ENCODE assay signal across 8 mouse cellular contexts in genomic region chr10:17725644-17726372, GRCm38 (mm10). TPM values are rescaled to one million over a fixed set of nuclear protein-coding genes. Genes with fewer than 3 reads are reported as not detected.
A peak's percentile ranks its signal among the peaks of the same experiment; 100 is the strongest.
DNase-seq lines count a peak whose midpoint lies in the region; ATAC-seq and TF ChIP-seq lines count a peak whose summit lies in the region.

No protein-coding gene starts in this region.

- ATAC-seq in hindbrain, postnatal 0 days, result no peak
- no peak for ATAC-seq in erythroblast, adult 5-6 weeks (replicated peaks; ENCODE audit: low FRiP score, poor library complexity, severe bottlenecking)

- H3K4me3 ChIP-seq in heart, adult 2 months, result peak overlapping the region; percentile 98
- peak overlapping the region; percentile 98 for H3K4me3 ChIP-seq in hindbrain, postnatal 0 days (ENCODE audit: low read length)
- peak overlapping the region; percentile 50 for H3K4me3 ChIP-seq in macrophage (ENCODE audit: inconsistent target)

- no peaks in the 10 kb centered on the region for H3K27me3 ChIP-seq in heart, adult 2 months (ENCODE audit: control insufficient read depth, insufficient read depth, low read length)
- no peaks in the 10 kb centered on the region for H3K27me3 ChIP-seq in hindbrain, postnatal 0 days (ENCODE audit: insufficient read depth, low read length)

- H3K79me2 ChIP-seq in heart, adult 2 months (replicated peaks; ENCODE audit: control insufficient read depth, insufficient read depth, low read length), result no peaks in the 10 kb centered on the region; the same call in 1 of the 2 replicates
- H3K79me2 ChIP-seq in macrophage (ENCODE audit: inconsistent target), result peaks cover 30% of the 10 kb centered on the region

- DNase-seq in heart, adult 2 months, result no peak
- no peak for DNase-seq in heart, postnatal 36 days
- peak; percentile 12 for DNase-seq in brain, adult 2 months (ENCODE audit: low read depth, low spot score)
- DNase-seq in hindbrain, postnatal 0 days (ENCODE audit: low spot score), result no peak
- DNase-seq in layer of hippocampus, postnatal 14 days (ENCODE audit: low spot score in 2 of 2), result no peak
- DNase-seq in urinary bladder, postnatal 4 days (ENCODE audit: low spot score in 2 of 2), result no peak

- TF ChIP-seq CTCF in heart, adult 2 months (IDR thresholded peaks at IDR 0.05), result no peak
- no peak for TF ChIP-seq CTCF in hindbrain, postnatal 0 days (IDR thresholded peaks at IDR 0.05; ENCODE audit: low read depth)

- no peak for TF ChIP-seq EP300 in heart, adult 2 months (IDR thresholded peaks at IDR 0.05; ENCODE audit: insufficient read depth, low read depth, low read length)

- TF ChIP-seq POLR2A in heart, adult 2 months (IDR thresholded peaks at IDR 0.05; ENCODE audit: insufficient read depth, low read depth, low read length), result no peak

- H3K4me2 ChIP-seq in hindbrain, postnatal 0 days (ENCODE audit: low read depth, low read length), result peak overlapping the region; percentile 65

- intact Hi-C loops in heart, adult 2 months (cut with DNase I), result loop anchor here (10.0 kb wide), 4 partner anchors 181 to 1381 kb away; no protein-coding TSS in a partner anchor
- intact Hi-C loops in heart, postnatal 36 days (cut with DNase I), result loop anchor here (5.0 to 10.0 kb wide), 6 partner anchors 296 to 1381 kb away; partner anchors contain the start of gene Abracl

- peak overlapping the region; percentile 98 for H3K27ac ChIP-seq in heart, adult 2 months
- 0 out of 2 replicates have a peak overlapping the region, but pooled peaks have one; percentile 12 for H3K27ac ChIP-seq in hindbrain, postnatal 0 days
- peak overlapping the region; percentile 62 for H3K27ac ChIP-seq in macrophage

- peaks cover 3% of the 10 kb centered on the region; the same call in 1 of the 2 replicates for H3K36me3 ChIP-seq in heart, adult 2 months (ENCODE audit: control insufficient read depth, insufficient read depth, low read length)
- no peaks in the 10 kb centered on the region for H3K36me3 ChIP-seq in hindbrain, postnatal 0 days (ENCODE audit: insufficient read depth, low read length)
- H3K36me3 ChIP-seq in macrophage (ENCODE audit: inconsistent target), result no peaks in the 10 kb centered on the region

- 63% methylated on average over 7 of the region's 7 CpGs for WGBS in heart, adult 2 months
- 36% methylated on average over 7 of the region's 7 CpGs for WGBS in hindbrain, postnatal 0 days
- WGBS in macrophage (ENCODE audit: missing documents), result 92% methylated on average over 6 of the region's 7 CpGs

- peaks cover 4% of the 10 kb centered on the region for H3K4me1 ChIP-seq in heart, adult 2 months (ENCODE audit: control insufficient read depth, insufficient read depth, low read length)
- H3K4me1 ChIP-seq in hindbrain, postnatal 0 days (ENCODE audit: insufficient read depth, low read length), result no peaks in the 10 kb centered on the region

- peak overlapping the region; percentile 46 for H3K9ac ChIP-seq in heart, adult 2 months (ENCODE audit: low read depth, low read length)
- H3K9ac ChIP-seq in hindbrain, postnatal 0 days (replicated peaks; ENCODE audit: low read length), result peak overlapping the region; percentile 33

- no peaks in the 10 kb centered on the region for H3K9me3 ChIP-seq in hindbrain, postnatal 0 days (ENCODE audit: low read length)

RNA-seq across cellular contexts. Expression of gene Cited2, which starts 2.8 kb away (rescaled TPM):
- 10 to 100 TPM; 38.7 to 54.0 TPM for total RNA-seq in heart, adult 2 months (2021)
- polyA plus RNA-seq in heart, adult 2 months (2012; rRNA removed), result 22.2 and 23.8 TPM in 2 replicates
- 10 to 100 TPM; 53.2 to 62.9 TPM for total RNA-seq in heart, postnatal 36 days (2021)
- 102 and 112 TPM in 2 replicates for total RNA-seq in hindbrain, postnatal 0 days (2014; rRNA removed)
- 59.4 and 60.4 TPM in 2 replicates for polyA plus RNA-seq in hindbrain, postnatal 0 days (2015; fragmentation: Nextera tagmentation; extraction: Ambion mirVana)
- 100 to 1,000 TPM in 3 of 26 experiments, 10 to 100 TPM in 23; 24.2 to 198 (median 48.9) TPM for total RNA-seq in macrophage (2018; cell fraction: chromatin; rRNA removed)
- total RNA-seq in macrophage (2018; cell fraction: cytosol; rRNA removed), result 100 to 1,000 TPM in 20 of 26 experiments, 10 to 100 TPM in 6; 69.0 to 524 (median 187) TPM
- 100 to 1,000 TPM in 21 of 26 experiments, 10 to 100 TPM in 5; 65.3 to 260 (median 137) TPM for total RNA-seq in macrophage (2018; cell fraction: nucleus; rRNA removed)
- 47.4 to 105 TPM (median 66.6 TPM) in 3 replicates for polyA plus RNA-seq in macrophage (2018)
- 10 to 100 TPM; 35.7 to 36.8 TPM for total RNA-seq in layer of hippocampus, postnatal 14 days (2021)
- 55.1 and 55.2 TPM in 2 replicates for total RNA-seq in erythroblast, adult 5-6 weeks (2015; ENCODE audit: low replicate concordance)
- total RNA-seq in erythroblast, adult 5-6 weeks (2017; ENCODE audit: low replicate concordance), result 14.9 and 27.0 TPM in 2 replicates

Comparison
In these comparisons a context has a peak if more than half of its experiments do, and no peak if none do; other contexts are left out.
1. H3K27ac ChIP-seq: peak in every context shown above with its lines; median percentile 98 in heart, adult 2 months; 62 in macrophage; 12 in hindbrain, postnatal 0 days.